Mouse (Mus musculus) hindbrain, embryonic 13.5 days (tissue): ENCODE data around the gene Dio3. TPM values are rescaled to one million over a fixed set of nuclear protein-coding genes. Genes with fewer than 3 reads are reported as not detected.
A peak's percentile ranks its signal among the peaks of the same experiment; 100 is the strongest.

ENCODE experiments used
- ATAC-seq: fragments of 200-750 bp; cut with Nextera tagmentation; 2 replicates; pipeline ENCODE4 v1.8.0; 2017; ENCODE audit warnings: moderate TSS enrichment; ENCODE audit not compliant: low FRiP score
- H3K27ac ChIP-seq: fragments of 300-500 bp; sonication (generic); 2 replicates; pipeline ENCODE4 v1.5.1; 2015; ENCODE audit warnings: inconsistent platforms, mild to moderate bottlenecking, moderate library complexity
- H3K27me3 ChIP-seq: fragments of 300-500 bp; sonication (generic); 2 replicates; pipeline ENCODE4 v1.6.1; 2015; ENCODE audit warnings: mild to moderate bottlenecking, inconsistent platforms
- H3K36me3 ChIP-seq: fragments of 300-500 bp; sonication (generic); 2 replicates; pipeline ENCODE4 v1.6.1; 2015; ENCODE audit warnings: mild to moderate bottlenecking, inconsistent platforms
- H3K4me1 ChIP-seq: fragments of 300-500 bp; sonication (generic); replicated peaks from 2 replicates; pipeline ENCODE4 v1.6.1; 2015; ENCODE audit warnings: inconsistent platforms
- H3K4me2 ChIP-seq: fragments of 300-500 bp; sonication (generic); 2 replicates; pipeline ENCODE4 v1.6.1; 2015; ENCODE audit warnings: inconsistent platforms, mild to moderate bottlenecking, moderate library complexity
- H3K4me3 ChIP-seq: fragments of 300-500 bp; sonication (generic); 2 replicates; pipeline ENCODE4 v1.5.1; 2015; ENCODE audit warnings: mild to moderate bottlenecking, inconsistent platforms
- H3K9ac ChIP-seq: fragments of 300-500 bp; sonication (generic); 2 replicates; pipeline ENCODE4 v1.6.1; 2015; ENCODE audit warnings: mild to moderate bottlenecking, inconsistent platforms
- H3K9me3 ChIP-seq: fragments of 300-500 bp; sonication (generic); 2 replicates; pipeline ENCODE4 v1.6.1; 2016; ENCODE audit warnings: inconsistent platforms
- WGBS: fragments of 180-500 bp; shearing (Covaris S2); methylation state at CpG from one replicate; pipeline ENCODE4 v1.1.7; 2015; 5-methylcytosine and 5-hydroxymethylcytosine counted together
- polyA plus RNA-seq: library from polyadenylated mRNA; unstranded; fragments of >200 nt; fragmentation: Nextera tagmentation; extraction: Ambion mirVana; gene quantifications from 2 replicates; pipeline ENCODE4 v1.2.1, GENCODE M21; 2015

The Dio3 gene
- polyA plus RNA-seq, 1 experiment from 2014 or later, result 2.6 TPM

GRCm38 (mm10) chr12:110268226-110268625, 10.6 kb upstream of the Dio3 start:
- 95% methylated on average over 3 of the region's 3 CpGs for whole genome bisulfite sequencing
- Histone ChIP-seq H3K9me3 (no peaks in the 10 kb centered on the region), H3K9ac (no peak overlapping the region), H3K27me3 (peaks cover 15% of the 10 kb centered on the region), H3K4me2 (no peak overlapping the region), H3K36me3 (no peaks in the 10 kb centered on the region), H3K27ac (no peak overlapping the region), H3K4me1 (no peaks in the 10 kb centered on the region), H3K4me3 (no peak overlapping the region)
- ATAC-seq, result no peak

- Histone ChIP-seq H3K27ac (no peak overlapping the region), H3K27me3 (peaks cover 30% of the 10 kb centered on the region), H3K4me3 (no peak overlapping the region), H3K36me3 (no peaks in the 10 kb centered on the region), H3K4me1 (no peaks in the 10 kb centered on the region), H3K4me2 (no peak overlapping the region), H3K9ac (no peak overlapping the region), H3K9me3 (no peaks in the 10 kb centered on the region)
- WGBS, result 69% methylated on average over 4 of the region's 4 CpGs
- no peak for ATAC-seq
These were observed 9.2 kb upstream of the Dio3 start for GRCm38 (mm10) chr12:110269686-110270085.

GRCm38 (mm10) chr12:110276034-110276433, 2.8 kb upstream of the Dio3 start:
- Histone ChIP-seq H3K4me1 (peaks cover 28% of the 10 kb centered on the region), H3K27ac (no peak overlapping the region), H3K4me2 (no peak overlapping the region), H3K36me3 (no peaks in the 10 kb centered on the region), H3K9ac (no peak overlapping the region), H3K4me3 (no peak overlapping the region), H3K9me3 (no peaks in the 10 kb centered on the region), H3K27me3 (peaks cover 90% of the 10 kb centered on the region)
- 75% methylated on average over 1 of the region's 1 CpGs for WGBS
- no peak for ATAC-seq

- WGBS, result 4% methylated on average over 33 of the region's 33 CpGs
- no peaks in the 10 kb centered on the region for H3K36me3 ChIP-seq
- H3K9ac ChIP-seq, result no peak overlapping the region; the same call in 1 of the 2 replicates
These were observed 1.5 kb upstream of the Dio3 start for GRCm38 (mm10) chr12:110277259-110277964.

GRCm38 (mm10) chr12:110277965-110278307, 932 bp upstream of the Dio3 start:
- Histone ChIP-seq H3K4me1 (peaks cover 37% of the 10 kb centered on the region), H3K9ac (peak overlapping the region; percentile 64; the same call in 1 of the 2 replicates), H3K4me3 (peak overlapping the region; percentile 50), H3K4me2 (peak overlapping the region; percentile 68), H3K27me3 (peaks cover 98% of the 10 kb centered on the region), H3K36me3 (no peaks in the 10 kb centered on the region), H3K9me3 (no peaks in the 10 kb centered on the region), H3K27ac (no peak overlapping the region)
- no peak for ATAC-seq
- under 1% methylated on average over 49 of the region's 58 CpGs for WGBS

More at GRCm38 (mm10) chr12:110277259-110277964, 1.5 kb upstream of the Dio3 start:
- H3K4me1 ChIP-seq, result peaks cover 36% of the 10 kb centered on the region
- no peak for ATAC-seq
- no peak overlapping the region for H3K27ac ChIP-seq
- peak overlapping the region; percentile 50 for H3K4me3 ChIP-seq
- H3K9me3 ChIP-seq, result no peaks in the 10 kb centered on the region
- peaks cover 93% of the 10 kb centered on the region for H3K27me3 ChIP-seq
- peak overlapping the region; percentile 68 for H3K4me2 ChIP-seq

- Histone ChIP-seq H3K9me3 (no peaks in the 10 kb centered on the region), H3K36me3 (no peaks in the 10 kb centered on the region), H3K4me3 (no peak overlapping the region), H3K4me1 (peaks cover 37% of the 10 kb centered on the region), H3K27ac (no peak overlapping the region), H3K9ac (no peak overlapping the region), H3K27me3 (peaks cover 100% of the 10 kb centered on the region), H3K4me2 (no peak overlapping the region)
- WGBS, result 2% methylated on average over 22 of the region's 22 CpGs
- no peak for ATAC-seq
These were observed 1.5 kb downstream of the Dio3 start for GRCm38 (mm10) chr12:110280373-110280772.

- H3K4me1 ChIP-seq, result peaks cover 19% of the 10 kb centered on the region
- no peak overlapping the region for H3K27ac ChIP-seq
- peaks cover 88% of the 10 kb centered on the region for H3K27me3 ChIP-seq
- H3K9ac ChIP-seq, result no peak overlapping the region
- no peaks in the 10 kb centered on the region for H3K9me3 ChIP-seq
- no peak for ATAC-seq
- H3K4me3 ChIP-seq, result no peak overlapping the region
- 8% methylated on average over 4 of the region's 4 CpGs for WGBS
- H3K36me3 ChIP-seq, result no peaks in the 10 kb centered on the region
- H3K4me2 ChIP-seq, result no peak overlapping the region
These were observed 4.9 kb downstream of the Dio3 start for GRCm38 (mm10) chr12:110283792-110284191.

GRCm38 (mm10) chr12:110292816-110293215, 13.9 kb downstream of the Dio3 start:
- 90% methylated on average over 5 of the region's 5 CpGs for WGBS
- Histone ChIP-seq H3K4me1 (no peaks in the 10 kb centered on the region), H3K27me3 (peaks cover 29% of the 10 kb centered on the region), H3K36me3 (no peaks in the 10 kb centered on the region), H3K9me3 (no peaks in the 10 kb centered on the region), H3K9ac (no peak overlapping the region), H3K4me2 (no peak overlapping the region), H3K27ac (no peak overlapping the region), H3K4me3 (no peak overlapping the region)
- no peak for ATAC-seq

- peaks cover 8% of the 10 kb centered on the region; the same call in 1 of the 2 replicates for H3K4me1 ChIP-seq
- peaks cover 1% of the 10 kb centered on the region; the same call in 1 of the 2 replicates for H3K9me3 ChIP-seq
- peaks cover 24% of the 10 kb centered on the region for H3K27me3 ChIP-seq
- 75% methylated on average over 16 of the region's 16 CpGs for WGBS
- no peak for ATAC-seq
- no peaks in the 10 kb centered on the region for H3K36me3 ChIP-seq
- no peak overlapping the region for H3K4me2 ChIP-seq
- no peak overlapping the region for H3K9ac ChIP-seq
- no peak overlapping the region for H3K4me3 ChIP-seq
- H3K27ac ChIP-seq, result no peak overlapping the region
These were observed 16.0 kb downstream of the Dio3 start for GRCm38 (mm10) chr12:110294891-110295290.

GRCm38 (mm10) chr12:110298653-110299052, 19.8 kb downstream of the Dio3 start:
- Histone ChIP-seq H3K9me3 (peaks cover 5% of the 10 kb centered on the region; the same call in 1 of the 2 replicates), H3K36me3 (no peaks in the 10 kb centered on the region), H3K4me2 (no peak overlapping the region), H3K27ac (no peak overlapping the region), H3K27me3 (peaks cover 9% of the 10 kb centered on the region; the same call in 1 of the 2 replicates), H3K4me1 (peaks cover 8% of the 10 kb centered on the region; the same call in 1 of the 2 replicates), H3K9ac (no peak overlapping the region), H3K4me3 (no peak overlapping the region)
- WGBS, result 40% methylated on average over 11 of the region's 11 CpGs
- no peak for ATAC-seq

- peaks cover 14% of the 10 kb centered on the region; the same call in 1 of the 2 replicates for H3K9me3 ChIP-seq
- H3K36me3 ChIP-seq, result no peaks in the 10 kb centered on the region
- H3K9ac ChIP-seq, result no peak overlapping the region
- no peak overlapping the region for H3K4me2 ChIP-seq
- 92% methylated on average over 27 of the region's 27 CpGs for WGBS
- ATAC-seq, result no peak
- no peak overlapping the region for H3K4me3 ChIP-seq
- no peak overlapping the region for H3K27ac ChIP-seq
- H3K4me1 ChIP-seq, result no peaks in the 10 kb centered on the region
- no peaks in the 10 kb centered on the region for H3K27me3 ChIP-seq
These were observed 40.8 kb downstream of the Dio3 start for GRCm38 (mm10) chr12:110319696-110320095.
